Mouse (Mus musculus): ENCODE results near the gene Sh3rf3. TPM values are rescaled to one million over a fixed set of nuclear protein-coding genes. Genes with fewer than 3 reads are reported as not detected.
"Not testable (repeated sequence)": the region's sequence is repeated elsewhere in the genome, so short reads cannot be mapped to it uniquely, and the experiment has no call there.

The Sh3rf3 gene
- polyA plus RNA-seq, 1 experiment from 2014 or later, result 2.0 TPM

DNA sequence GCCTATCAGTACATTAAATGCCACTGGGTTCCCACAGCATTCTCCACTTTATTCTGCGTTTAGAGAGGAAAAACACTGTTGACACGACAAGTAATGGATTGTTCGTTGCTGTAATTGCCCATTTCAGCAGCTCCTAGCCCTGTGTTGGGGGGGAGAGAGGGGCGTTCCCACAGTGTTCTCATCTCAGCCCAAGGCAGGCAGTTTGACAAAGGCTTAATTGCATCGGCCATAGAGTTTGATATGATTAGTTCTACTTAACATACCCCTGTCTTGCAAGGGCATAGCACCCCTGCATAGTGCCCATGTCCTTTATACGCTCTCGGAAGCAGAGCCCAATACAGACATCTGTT is 277.4 kb downstream of the Sh3rf3 start:
- Histone ChIP-seq H3K9ac (replicated peaks; ENCODE audit: low read depth) (no peak overlapping the region), H3K27me3 (replicated peaks; ENCODE audit: insufficient read depth, low read length) (no peaks in the 10 kb centered on the region), H3K27ac (ENCODE audit: low read length) (no peak overlapping the region), H3K4me3 (ENCODE audit: low read depth, low read length) (no peak overlapping the region), H3K4me1 (ENCODE audit: insufficient read depth, low read depth, low read length) (no peaks in the 10 kb centered on the region), H3K9me3 (ENCODE audit: low read length) (no peaks in the 10 kb centered on the region), H3K36me3 (ENCODE audit: insufficient read depth, low read length) (no peaks in the 10 kb centered on the region), H3K4me2 (replicated peaks; ENCODE audit: low read depth, low read length) (no peak overlapping the region)
- no peak for TF ChIP-seq CTCF (IDR thresholded peaks at IDR 0.05)
- DNase-seq (ENCODE audit: low spot score), result no peak
- WGBS, result 70% methylated on average over 7 of the region's 7 CpGs
- ATAC-seq, result no peak

DNA sequence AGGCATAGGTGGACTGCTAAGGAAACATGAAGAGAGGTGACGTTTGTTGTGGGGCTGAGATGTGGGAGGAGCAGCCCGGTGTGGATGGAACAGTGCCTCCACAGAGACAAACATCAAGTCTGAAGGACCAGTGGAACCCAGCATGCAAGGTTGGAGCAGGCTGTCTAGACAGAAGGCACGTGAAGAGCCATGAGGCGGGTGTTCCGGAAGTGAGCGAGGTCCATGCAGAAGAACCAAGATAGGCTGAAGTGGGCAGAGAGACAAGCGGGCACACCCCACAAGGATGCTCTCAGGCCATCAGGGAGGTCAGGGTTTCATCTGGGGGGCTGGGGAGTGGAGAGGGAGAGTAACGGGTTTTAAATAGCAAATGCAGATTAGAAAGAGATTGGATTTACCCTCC is 278.4 kb downstream of the Sh3rf3 start:
- Histone ChIP-seq H3K4me1 (ENCODE audit: insufficient read depth, low read depth, low read length) (no peaks in the 10 kb centered on the region), H3K9me3 (ENCODE audit: low read length) (no peaks in the 10 kb centered on the region), H3K9ac (replicated peaks; ENCODE audit: low read depth) (no peak overlapping the region), H3K27ac (ENCODE audit: low read length) (no peak overlapping the region), H3K27me3 (replicated peaks; ENCODE audit: insufficient read depth, low read length) (no peaks in the 10 kb centered on the region), H3K4me2 (replicated peaks; ENCODE audit: low read depth, low read length) (no peak overlapping the region), H3K36me3 (ENCODE audit: insufficient read depth, low read length) (no peaks in the 10 kb centered on the region), H3K4me3 (ENCODE audit: low read depth, low read length) (no peak overlapping the region)
- WGBS, result 85% methylated on average over 8 of the region's 8 CpGs
- DNase-seq (ENCODE audit: low spot score), result no peak
- ATAC-seq, result no peak
- TF ChIP-seq EP300 (IDR thresholded peaks at IDR 0.05) (no peak), CTCF (IDR thresholded peaks at IDR 0.05) (no peak)

DNA sequence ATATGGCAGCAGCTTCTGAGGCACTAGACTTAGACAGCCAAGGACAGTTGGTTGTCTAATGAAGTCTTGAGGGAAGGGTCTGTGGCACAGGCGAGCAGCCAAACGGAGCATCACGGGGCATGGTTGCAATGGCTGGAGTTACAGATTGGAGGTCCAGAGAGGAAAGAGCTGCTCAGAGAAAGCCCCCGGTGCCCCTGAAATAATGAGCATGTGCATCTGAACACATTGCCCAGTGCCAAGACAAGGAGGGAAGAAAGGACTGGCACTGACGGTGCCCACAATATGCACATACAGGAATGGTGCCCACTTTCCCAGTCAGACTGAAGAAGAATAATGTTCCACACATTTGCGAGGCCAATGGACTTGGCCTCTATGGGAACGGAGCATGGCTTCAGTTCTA is 278.8 kb downstream of the Sh3rf3 start:
- DNase-seq (ENCODE audit: low spot score) (no peak), ATAC-seq (no peak)
- no peak overlapping the region for H3K4me2 ChIP-seq (replicated peaks; ENCODE audit: low read depth, low read length)
- no peak for TF ChIP-seq EP300 (IDR thresholded peaks at IDR 0.05)
- no peak for TF ChIP-seq CTCF (IDR thresholded peaks at IDR 0.05)
- no peak overlapping the region for H3K4me3 ChIP-seq (ENCODE audit: low read depth, low read length)
- WGBS, result 88% methylated on average over 7 of the region's 7 CpGs
- H3K4me1 ChIP-seq (ENCODE audit: insufficient read depth, low read depth, low read length), result no peaks in the 10 kb centered on the region
- H3K9ac ChIP-seq (replicated peaks; ENCODE audit: low read depth), result no peak overlapping the region
- H3K36me3 ChIP-seq (ENCODE audit: insufficient read depth, low read length), result no peaks in the 10 kb centered on the region
- no peaks in the 10 kb centered on the region for H3K27me3 ChIP-seq (replicated peaks; ENCODE audit: insufficient read depth, low read length)
- H3K27ac ChIP-seq (ENCODE audit: low read length), result no peak overlapping the region
- H3K9me3 ChIP-seq (ENCODE audit: low read length), result no peaks in the 10 kb centered on the region

DNA sequence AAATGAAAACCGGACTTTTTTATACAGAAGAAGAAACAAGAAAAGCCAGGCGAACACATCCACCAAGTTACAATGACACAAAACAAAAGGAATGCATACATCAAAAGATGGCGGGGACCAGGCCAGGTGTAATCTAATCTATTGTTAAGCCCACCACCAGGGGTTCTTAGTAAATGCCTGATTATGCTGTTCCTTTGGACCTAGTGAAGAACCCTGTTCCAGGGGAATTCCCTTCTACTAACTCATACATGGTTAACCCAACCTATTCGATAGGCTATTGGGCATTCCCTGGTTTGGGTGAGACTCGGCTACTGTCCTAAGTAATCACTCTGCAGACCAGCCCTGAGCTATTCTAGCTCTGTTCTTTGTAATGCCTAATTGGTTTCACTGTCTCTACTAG is 289.9 kb downstream of the Sh3rf3 start:
- not testable (repeated sequence) for H3K9me3 ChIP-seq (ENCODE audit: low read length); H3K27me3 ChIP-seq (replicated peaks; ENCODE audit: insufficient read depth, low read length); H3K4me1 ChIP-seq (ENCODE audit: insufficient read depth, low read depth, low read length); H3K9ac ChIP-seq (replicated peaks; ENCODE audit: low read depth); ATAC-seq; H3K36me3 ChIP-seq (ENCODE audit: insufficient read depth, low read length); H3K4me3 ChIP-seq (ENCODE audit: low read depth, low read length); H3K27ac ChIP-seq (ENCODE audit: low read length); H3K4me2 ChIP-seq (replicated peaks; ENCODE audit: low read depth, low read length); DNase-seq (ENCODE audit: low spot score)
- WGBS, result 94% methylated on average over 5 of the region's 5 CpGs

DNA sequence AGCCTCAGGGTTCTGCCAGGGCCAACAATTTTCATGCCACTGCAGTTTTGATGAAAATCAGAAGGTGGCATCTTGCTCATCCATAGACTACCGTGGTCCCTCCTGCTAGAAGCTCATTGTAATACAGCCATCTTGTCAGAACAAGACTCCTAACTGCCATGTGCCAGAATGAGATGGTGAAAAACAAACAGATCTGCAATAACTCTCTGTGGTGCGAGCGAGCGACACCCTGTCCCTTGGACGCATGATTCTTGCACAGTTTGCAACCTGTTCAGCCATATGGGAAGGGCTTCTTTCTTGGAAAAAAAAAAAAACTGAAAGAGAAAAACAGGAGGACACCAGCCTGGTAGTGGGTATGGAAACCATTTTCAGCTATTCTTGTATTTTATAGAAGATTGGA is 291.5 kb downstream of the Sh3rf3 start:
- 86% methylated on average over 5 of the region's 5 CpGs for WGBS
- TF ChIP-seq CTCF (IDR thresholded peaks at IDR 0.05), result no peak
- H3K27me3 ChIP-seq (replicated peaks; ENCODE audit: insufficient read depth, low read length), result no peaks in the 10 kb centered on the region
- ATAC-seq (no peak), DNase-seq (ENCODE audit: low spot score) (no peak)
- no peak overlapping the region for H3K4me2 ChIP-seq (replicated peaks; ENCODE audit: low read depth, low read length)
- no peak overlapping the region for H3K9ac ChIP-seq (replicated peaks; ENCODE audit: low read depth)
- no peaks in the 10 kb centered on the region for H3K9me3 ChIP-seq (ENCODE audit: low read length)
- no peak overlapping the region for H3K27ac ChIP-seq (ENCODE audit: low read length)
- no peaks in the 10 kb centered on the region for H3K4me1 ChIP-seq (ENCODE audit: insufficient read depth, low read depth, low read length)
- H3K4me3 ChIP-seq (ENCODE audit: low read depth, low read length), result no peak overlapping the region
- H3K36me3 ChIP-seq (ENCODE audit: insufficient read depth, low read length), result no peaks in the 10 kb centered on the region

DNA sequence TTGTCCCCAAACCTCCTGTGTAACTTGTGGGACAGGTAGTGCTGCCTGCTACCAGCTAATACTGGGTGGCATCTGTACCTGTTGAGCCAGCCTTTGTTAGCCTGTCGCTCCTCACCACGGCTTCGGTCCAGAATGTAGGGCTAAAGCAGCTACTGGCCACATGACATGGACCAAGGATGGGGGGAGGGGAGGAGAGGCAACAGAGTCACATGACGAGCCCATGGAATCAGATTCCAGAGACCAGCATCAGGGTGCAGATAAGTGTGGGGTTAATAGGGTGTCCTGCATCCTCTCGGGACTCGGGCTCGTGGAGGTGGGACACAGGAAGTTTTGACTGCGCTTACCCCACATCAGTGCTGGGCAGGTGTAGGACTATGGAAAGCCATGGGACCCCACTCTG is 292.7 kb downstream of the Sh3rf3 start:
- H3K9me3 ChIP-seq (ENCODE audit: low read length), result no peaks in the 10 kb centered on the region
- no peak for DNase-seq (ENCODE audit: low spot score)
- no peak overlapping the region for H3K27ac ChIP-seq (ENCODE audit: low read length)
- no peak overlapping the region for H3K4me2 ChIP-seq (replicated peaks; ENCODE audit: low read depth, low read length)
- H3K36me3 ChIP-seq (ENCODE audit: insufficient read depth, low read length), result no peaks in the 10 kb centered on the region
- no peak overlapping the region for H3K9ac ChIP-seq (replicated peaks; ENCODE audit: low read depth)
- ATAC-seq, result no peak
- TF ChIP-seq EP300 (IDR thresholded peaks at IDR 0.05) (no peak), CTCF (IDR thresholded peaks at IDR 0.05) (no peak)
- H3K4me3 ChIP-seq (ENCODE audit: low read depth, low read length), result no peak overlapping the region
- no peaks in the 10 kb centered on the region for H3K27me3 ChIP-seq (replicated peaks; ENCODE audit: insufficient read depth, low read length)
- no peaks in the 10 kb centered on the region for H3K4me1 ChIP-seq (ENCODE audit: insufficient read depth, low read depth, low read length)
- 61% methylated on average over 8 of the region's 8 CpGs for WGBS

DNA sequence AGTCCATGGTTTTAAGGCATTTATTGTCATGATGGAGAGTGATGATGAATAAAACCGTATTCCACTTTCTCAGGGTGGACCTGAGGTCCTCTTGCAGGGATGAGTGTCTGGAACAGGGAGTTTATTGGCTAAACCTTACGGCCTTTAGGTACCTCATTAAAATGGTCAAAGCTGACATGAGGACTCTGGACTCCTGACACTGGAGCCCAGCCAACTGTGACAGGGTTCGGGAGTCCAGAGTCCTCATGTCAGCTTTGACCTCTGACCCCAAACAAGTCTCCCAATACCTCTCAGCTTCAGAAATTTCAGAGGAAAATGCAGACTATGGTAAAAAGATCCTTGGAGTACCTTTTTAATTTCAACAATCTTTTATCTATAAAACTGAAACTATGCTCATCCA is 293.5 kb downstream of the Sh3rf3 start:
- no peaks in the 10 kb centered on the region for H3K27me3 ChIP-seq (replicated peaks; ENCODE audit: insufficient read depth, low read length)

More for the DNA sequence above, 293.5 kb downstream of the Sh3rf3 start:
- Histone ChIP-seq H3K4me1 (ENCODE audit: insufficient read depth, low read depth, low read length) (no peaks in the 10 kb centered on the region), H3K27ac (ENCODE audit: low read length) (no peak overlapping the region), H3K9ac (replicated peaks; ENCODE audit: low read depth) (no peak overlapping the region), H3K9me3 (ENCODE audit: low read length) (no peaks in the 10 kb centered on the region), H3K4me3 (ENCODE audit: low read depth, low read length) (no peak overlapping the region), H3K36me3 (ENCODE audit: insufficient read depth, low read length) (no peaks in the 10 kb centered on the region), H3K4me2 (replicated peaks; ENCODE audit: low read depth, low read length) (no peak overlapping the region)
- DNase-seq (ENCODE audit: low spot score) (no peak), ATAC-seq (no peak)
- WGBS, result 81% methylated on average over 3 of the region's 3 CpGs
- TF ChIP-seq CTCF (IDR thresholded peaks at IDR 0.05) (no peak), EP300 (IDR thresholded peaks at IDR 0.05) (no peak)
